Mouse (Mus musculus) heart, postnatal 0 days (tissue): Measurements from ENCODE around the gene Mroh3.

Source experiments
- CTCF ChIP-seq: IDR thresholded peaks from 2 replicates; pipeline ENCODE4 v1.5.1; 2016; ENCODE audit warnings: antibody characterized with exemption, control low read depth, low read depth
- EP300 ChIP-seq: IDR thresholded peaks from 2 replicates; pipeline ENCODE4 v1.6.1; 2016; ENCODE audit warnings: antibody characterized with exemption, low read depth

GRCm38 (mm10) chr1:136141176-136141950 is 71.3 kb downstream of the Mroh3 start:
- no peak for TF ChIP-seq CTCF
- no peak for TF ChIP-seq EP300
